Mouse (Mus musculus) layer of hippocampus, postnatal 14 days (tissue): ENCODE results near the gene Bub1b. TPM values are rescaled to one million over a fixed set of nuclear protein-coding genes. Genes with fewer than 3 reads are reported as not detected.
"Not testable (repeated sequence)": the region's sequence is repeated elsewhere in the genome, so short reads cannot be mapped to it uniquely, and the experiment has no call there.

Source experiments
- DNase-seq, 2 experiments: peaks; one replicate each; pipeline ENCODE4 v3.0.0; 2021 to 2022; ENCODE audit warnings: low spot score in 2 of 2, mixed read lengths in 1 of 2
- long read RNA-seq, 2 experiments: library from polyadenylated mRNA; stranded (forward); transcript quantifications; one replicate each; pipeline ENCODE4 v2.0.0; 2021
- total RNA-seq, 2 experiments: library from RNA; stranded (reverse); gene quantifications; 2 replicates each; pipeline ENCODE4 v1.2.3; 2021

Bub1b gene
- 1 to 10 TPM; 2.7 to 2.9 TPM for total RNA-seq
- long read RNA-seq, experiment 1, partial matches to known transcripts = 0 of 3 reads
- long read RNA-seq, experiment 1, other reads (novel, unspliced or antisense) = 0 of 3 reads
- long read RNA-seq, experiment 2, partial matches to known transcripts = 1 of 3 reads
- long read RNA-seq, experiment 2, other reads (novel, unspliced or antisense) = 0 of 3 reads

GRCm38 (mm10) chr2:118597673-118598568 is at the start of gene Bub1b:
Gene Bub1b, plus strand, starts transcription at chr2:118598211.
- peak; percentile 81 to 90 for DNase-seq

- no peak for DNase-seq
Observed at GRCm38 (mm10) chr2:118548421-118549221, 49.4 kb upstream of the Bub1b start.

DNA sequence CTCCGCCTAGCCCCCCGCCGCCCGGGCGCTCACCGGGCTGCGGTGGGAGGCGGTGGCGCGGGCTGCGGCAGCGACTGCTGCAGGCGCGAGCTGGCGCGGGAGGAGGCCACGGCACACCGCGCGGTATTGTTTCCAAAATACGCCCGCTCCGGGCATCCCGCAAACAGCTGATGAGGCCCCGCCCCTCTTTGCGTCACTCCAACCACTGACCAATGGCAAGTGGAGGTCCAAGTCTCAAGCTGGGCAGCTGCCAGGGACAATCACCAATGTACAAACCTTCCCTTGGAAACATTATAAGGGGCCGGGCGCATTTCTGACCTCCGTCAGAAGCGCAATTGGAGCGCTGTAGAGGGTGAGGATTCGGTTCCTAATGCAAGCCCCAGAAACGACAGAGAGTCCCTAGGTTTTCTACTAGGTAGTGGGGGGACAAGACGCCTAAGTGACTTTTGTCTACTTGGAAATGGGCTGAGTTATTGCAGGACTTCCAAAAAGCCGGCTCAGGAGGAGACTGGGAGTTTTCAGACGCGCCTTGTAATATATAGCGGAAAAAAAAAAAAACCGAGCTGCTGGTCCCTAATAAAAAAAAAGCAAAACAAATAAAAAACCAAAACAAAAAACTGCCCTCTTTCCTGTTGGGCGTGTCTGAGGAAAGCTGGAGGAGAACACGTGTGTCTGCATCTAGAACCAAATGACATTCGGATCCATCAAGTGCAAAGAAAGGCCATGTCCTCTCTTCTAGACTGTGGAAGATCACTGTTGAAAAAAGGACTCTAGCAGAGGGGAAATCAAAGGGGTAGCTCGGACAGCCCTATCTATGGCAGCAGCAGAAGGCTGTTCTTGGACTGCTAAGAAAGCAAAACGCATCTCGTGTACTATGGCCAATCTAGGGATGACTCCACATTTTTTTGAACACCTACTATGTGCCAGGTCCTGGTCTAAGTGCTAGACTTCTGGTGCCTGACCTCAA is 48.2 kb upstream of the Bub1b start, which contains the start of gene Bmf:
TSS of gene Bmf (minus strand) at position 181 of the 967 bp plus-strand sequence.
- peak; percentile 94 to 98 for DNase-seq

DNA sequence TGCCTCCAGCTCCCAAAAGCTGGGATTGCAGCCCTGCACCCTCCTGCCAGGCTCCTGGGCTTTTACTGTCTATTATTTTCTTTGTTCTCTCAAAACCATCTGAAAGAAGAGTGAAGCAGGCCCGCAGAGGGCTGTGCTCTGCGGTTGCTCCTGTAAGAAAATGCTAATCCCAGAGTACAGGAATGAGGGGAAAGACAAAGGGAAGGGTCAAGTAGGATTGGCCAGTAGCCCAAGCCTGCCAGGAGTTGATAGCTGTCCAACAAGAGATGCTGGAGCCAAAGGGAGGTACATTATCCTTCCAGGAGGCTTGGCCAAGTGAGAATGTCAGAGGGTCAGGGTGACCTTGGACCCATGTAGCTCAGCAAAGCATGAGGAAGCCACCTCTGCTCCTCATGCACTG is 46.4 kb upstream of the Bub1b start:
- no peak for DNase-seq

- DNase-seq = not testable (repeated sequence)
Observed at GRCm38 (mm10) chr2:118554356-118554990, 43.5 kb upstream of the Bub1b start.

DNA sequence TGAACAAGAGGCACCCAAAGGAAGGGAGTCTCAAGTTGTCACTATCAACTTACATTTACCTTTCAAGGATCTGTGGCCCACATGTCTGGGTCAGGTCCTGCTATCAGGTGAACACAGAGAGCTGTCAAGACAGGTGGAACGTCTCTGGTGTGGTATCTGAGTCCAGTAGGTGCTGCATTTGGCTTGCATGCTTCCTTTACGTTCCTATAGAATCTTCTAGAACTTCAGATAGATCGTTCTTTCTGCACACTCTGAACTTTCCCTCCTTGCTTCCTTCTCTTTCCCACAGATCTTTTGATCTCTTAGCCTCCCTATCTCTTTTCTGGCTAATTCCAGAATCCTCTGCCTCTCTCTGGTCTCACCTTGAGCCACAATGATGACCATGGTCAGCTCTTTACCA is 39.6 kb upstream of the Bub1b start:
- no peak for DNase-seq

DNA sequence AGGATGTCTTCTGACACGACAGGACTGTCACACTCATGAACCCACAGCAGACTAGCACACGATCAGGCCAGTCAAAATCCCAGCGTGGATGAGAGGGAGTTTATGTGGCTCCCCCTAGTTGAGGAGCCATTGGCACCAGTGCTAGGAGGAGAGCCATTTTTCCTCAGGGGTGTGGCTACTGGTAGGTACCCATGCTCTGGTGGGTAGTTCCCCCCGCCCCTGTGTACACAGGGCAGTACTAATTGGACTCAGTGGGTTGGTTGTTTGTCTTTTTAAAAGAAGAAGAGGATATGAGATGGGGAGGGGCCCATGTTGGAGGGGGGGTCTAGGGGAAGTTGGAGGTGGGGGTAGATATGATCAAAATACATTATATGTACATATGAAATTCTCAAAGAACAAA is 36.0 kb upstream of the Bub1b start:
- no peak for DNase-seq

DNA sequence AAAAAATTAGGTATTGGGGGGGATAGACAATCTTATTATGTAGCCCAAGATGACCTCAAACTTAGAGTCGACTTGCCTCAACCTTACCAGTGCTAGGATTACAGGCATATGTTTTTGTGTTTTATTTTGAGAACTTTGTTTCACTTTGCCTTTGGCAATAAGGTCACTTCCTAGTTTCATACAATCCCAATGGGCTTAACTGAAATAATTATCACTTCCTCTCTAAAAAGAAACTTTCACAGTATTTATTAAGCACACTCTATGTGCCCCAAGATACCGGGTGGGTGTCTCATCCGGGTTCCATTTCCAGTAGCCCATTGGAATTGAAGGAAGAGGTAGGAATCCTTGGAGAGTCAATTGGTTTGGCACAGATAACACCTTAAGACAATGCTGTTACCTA is 35.6 kb upstream of the Bub1b start:
- no peak for DNase-seq

- no peak for DNase-seq
Observed at GRCm38 (mm10) chr2:118567179-118567578, 30.8 kb upstream of the Bub1b start.

- no peak for DNase-seq
Observed at GRCm38 (mm10) chr2:118570939-118571338, 27.1 kb upstream of the Bub1b start.

DNA sequence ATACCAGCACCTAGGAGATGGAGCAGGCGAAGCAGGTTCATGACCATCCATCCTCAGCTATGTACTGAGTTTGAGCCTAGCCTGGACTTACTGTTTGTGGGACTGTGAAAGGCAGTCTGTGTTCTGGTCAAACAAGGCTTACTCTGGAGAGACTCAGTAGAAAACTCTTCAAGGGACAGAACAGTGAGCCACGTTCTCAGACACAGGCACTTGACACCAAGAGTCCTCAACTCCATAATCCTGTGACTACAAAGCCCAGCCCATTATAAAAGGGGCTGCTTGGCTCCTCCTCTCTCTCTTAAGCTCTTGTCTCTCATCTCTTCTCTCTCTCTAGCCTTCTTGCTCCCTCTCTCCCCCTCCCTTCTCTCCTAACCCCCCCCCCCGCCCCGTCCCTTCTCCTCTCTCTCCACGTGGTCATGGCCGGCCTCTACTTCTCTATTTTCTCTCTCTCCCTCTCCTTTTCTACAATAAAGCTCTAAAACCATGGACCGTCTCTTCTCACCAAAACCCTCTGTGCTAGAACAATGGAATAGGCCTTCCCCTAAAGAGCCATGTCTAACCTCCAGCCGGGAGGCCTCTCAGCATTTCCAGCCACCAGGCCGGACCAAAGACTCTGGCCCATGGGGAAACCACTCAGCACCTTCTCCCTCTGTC is 25.7 kb upstream of the Bub1b start:
- DNase-seq = no peak

DNA sequence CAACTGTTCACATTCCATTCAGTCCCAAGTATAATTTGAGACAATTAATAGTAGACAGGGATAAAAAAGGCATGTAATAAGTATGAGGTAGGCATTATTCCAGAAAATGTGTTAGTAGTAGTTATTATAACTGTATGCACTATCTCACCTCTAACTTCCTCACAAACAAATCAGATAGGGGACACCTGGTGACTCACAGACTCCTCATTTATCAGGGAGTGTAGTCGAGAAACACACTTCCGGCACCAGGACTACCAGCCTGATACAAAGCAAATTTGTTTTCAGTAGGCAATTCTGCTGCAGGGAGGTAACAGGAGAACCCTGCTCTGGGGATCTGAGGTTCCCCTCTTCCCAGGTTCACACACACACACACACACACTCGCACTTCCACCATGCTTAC is 24.9 kb upstream of the Bub1b start:
- no peak for DNase-seq

DNA sequence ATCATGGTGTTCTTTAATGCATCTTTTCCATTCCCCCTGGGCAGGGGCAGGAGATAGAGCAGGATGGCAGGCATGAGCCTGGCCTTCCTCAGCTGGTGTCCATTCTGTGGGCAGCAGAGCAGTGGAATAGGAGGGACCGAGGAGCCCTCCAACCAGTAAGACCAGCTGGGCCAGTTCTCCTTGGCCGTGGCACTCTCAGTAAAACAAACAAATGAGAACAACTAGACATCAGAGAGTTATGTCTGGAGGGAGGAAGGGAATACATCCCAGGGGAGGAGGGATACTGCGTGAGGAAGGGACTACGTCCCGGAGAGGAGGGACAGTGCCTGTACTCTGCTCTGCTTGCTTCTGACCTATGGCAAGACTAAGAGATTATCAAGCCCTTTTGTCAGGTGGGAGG is 12.0 kb upstream of the Bub1b start:
- DNase-seq = no peak

GRCm38 (mm10) chr2:118587686-118588085 is 10.3 kb upstream of the Bub1b start:
- DNase-seq = no peak

GRCm38 (mm10) chr2:118591083-118591482 is 6.9 kb upstream of the Bub1b start:
- DNase-seq = no peak

GRCm38 (mm10) chr2:118599087-118599486 is 1.1 kb downstream of the Bub1b start:
- no peak for DNase-seq

DNA sequence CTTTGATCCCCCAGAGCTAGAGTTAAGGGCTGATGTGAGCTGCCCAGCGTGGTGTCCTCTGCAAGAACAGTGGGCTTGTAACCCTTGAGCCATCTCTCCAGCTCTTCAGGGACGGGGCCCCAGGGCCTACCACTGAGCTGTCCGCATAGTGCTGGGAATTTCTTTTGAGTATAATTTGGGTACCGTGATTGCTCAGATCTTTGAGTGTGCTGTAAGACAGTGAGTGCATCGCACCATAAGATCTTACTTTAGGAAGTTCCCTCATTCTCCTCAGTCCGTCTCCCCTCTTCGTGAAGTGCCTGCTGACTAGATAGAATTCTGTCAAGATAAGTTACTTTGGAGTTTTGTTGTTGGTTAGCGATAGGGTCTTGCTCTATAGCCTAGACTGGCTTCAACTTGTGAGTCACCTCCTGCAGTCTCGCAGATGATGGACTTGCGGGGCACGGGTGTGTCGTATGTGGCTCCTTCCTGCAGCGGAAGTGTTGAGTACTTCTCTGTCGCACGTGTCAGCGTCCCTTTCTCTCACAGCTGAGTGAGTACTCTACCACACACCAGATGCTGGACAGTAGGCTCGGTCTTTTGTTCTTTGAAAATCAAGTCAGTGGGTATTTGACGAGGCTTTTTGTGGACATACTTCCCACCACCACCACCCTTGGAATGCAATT is 3.7 kb downstream of the Bub1b start:
- no peak for DNase-seq

DNA sequence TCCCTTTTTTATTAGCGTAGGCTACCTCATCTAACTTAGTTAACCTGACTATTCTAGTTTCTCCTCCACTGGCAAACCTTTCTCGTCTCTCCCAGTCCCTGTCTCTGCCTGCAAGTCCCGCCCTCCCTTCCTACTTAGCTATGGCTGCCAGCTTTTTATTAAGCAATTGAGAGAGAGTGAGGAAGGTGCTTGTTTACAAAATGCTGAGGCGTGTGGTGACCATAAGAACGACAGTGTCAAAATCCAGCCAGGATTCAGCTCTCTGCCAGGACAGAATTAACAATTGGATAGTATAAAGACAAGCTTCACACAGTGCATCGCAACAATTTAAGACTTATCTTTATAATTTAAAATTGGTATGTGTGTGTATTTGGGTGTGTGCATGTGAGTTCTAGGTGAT is 6.1 kb downstream of the Bub1b start:
- no peak for DNase-seq

DNA sequence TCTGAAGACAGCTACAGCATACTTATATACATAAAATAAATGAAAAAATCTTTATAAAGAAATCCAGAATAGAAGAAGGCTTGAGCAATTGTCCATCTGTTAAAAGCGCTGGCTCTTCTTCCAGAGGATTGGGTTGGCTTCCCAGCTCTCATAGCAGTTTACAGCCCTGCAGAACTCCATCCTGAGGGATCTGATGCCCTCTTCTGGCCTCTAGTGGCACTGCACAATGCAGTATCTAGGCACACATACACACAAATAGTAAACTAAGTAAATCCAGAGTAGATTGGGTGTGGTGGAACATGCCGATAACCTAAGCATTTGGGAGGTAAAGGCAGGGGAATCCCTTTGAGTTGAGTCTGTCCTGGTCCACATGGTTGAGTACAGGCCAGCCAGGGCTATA is 8.0 kb downstream of the Bub1b start:
- no peak for DNase-seq
